ENCODE assay signal across 21 mouse cellular contexts in genomic region chr12:72348508-72348907, GRCm38 (mm10).
DNase-seq lines count a peak whose midpoint lies in the region; ATAC-seq and TF ChIP-seq lines count a peak whose summit lies in the region.
"Had no signal": no experiment of that assay in that cellular context is flagged by ENCODE, and none has a peak within 500 bp of the region (broad histone marks: within the 10 kb centered on the region; RNA-seq: fewer than 3 reads in every experiment).

No protein-coding gene starts in this region.

- intact Hi-C loops in gastrocnemius, adult 2 months (cut with DNase I) = no loop called here
- intact Hi-C loops in left cerebral cortex, postnatal 25 days (cut with DNase I) = no loop called here

- H3K4me1 ChIP-seq in cerebellum, adult 2 months (ENCODE audit: control insufficient read depth, insufficient read depth, low read length) = peaks cover 3% of the 10 kb centered on the region; the same call in 1 of the 2 replicates
- H3K4me1 ChIP-seq: forebrain, embryonic 12.5 days; hindbrain, embryonic 13.5 days had no signal

- ATAC-seq in cerebellum, adult (ENCODE audit: insufficient number of reproducible peaks, low FRiP score, low TSS enrichment) = peak; percentile 64; the same call in 1 of the 2 replicates
- ATAC-seq: CD4-positive, CD25-positive, alpha-beta regulatory T cell, adult 4 months; forebrain, embryonic 16.5 days; hindbrain, postnatal 0 days had no signal

- no peak overlapping the region for H3K4me3 ChIP-seq in cerebellum, adult 2 months (replicated peaks; ENCODE audit: insufficient read depth, low read depth, low read length)
- H3K4me3 ChIP-seq in gastrocnemius, adult 2 months = no peak overlapping the region
- H3K4me3 ChIP-seq: embryonic facial prominence, embryonic 13.5 days; forebrain, embryonic 12.5 days; heart, embryonic 10.5 days; hindbrain, embryonic 13.5 days had no signal

- TF ChIP-seq POLR2A in cerebellum, adult 2 months (IDR thresholded peaks at IDR 0.05; ENCODE audit: borderline replicate concordance, insufficient read depth, low read length) = no peak

- DNase-seq in cerebellum, postnatal 4 days (ENCODE audit: low spot score in 2 of 2) = no peak
- peak; percentile 69 for DNase-seq in brain, adult 2 months (ENCODE audit: low read depth, low spot score)
- peak; percentile 45 to 61 for DNase-seq in cerebellum, adult 2 months
- peak; percentile 46 to 56 for DNase-seq in cerebellum, postnatal 10 days
- DNase-seq in layer of hippocampus, adult 8-10 months (ENCODE audit: low spot score in 2 of 2) = no peak
- DNase-seq in gastrocnemius, adult 2 months = no peak
- no peak for DNase-seq in left cerebral cortex, postnatal 25 days (ENCODE audit: low spot score in 2 of 2)
- DNase-seq: adrenal gland, postnatal 10 days; B cell, adult 2 months; gastrocnemius, postnatal 36 days; heart, adult 18-20 months; heart, postnatal 10 days; kidney, adult 18-20 months had no signal

- no peak overlapping the region for H3K27ac ChIP-seq in cerebellum, adult 2 months (ENCODE audit: insufficient read depth, low read length)
- H3K27ac ChIP-seq in gastrocnemius, adult 2 months = no peak overlapping the region
- H3K27ac ChIP-seq: embryonic facial prominence, embryonic 13.5 days; forebrain, embryonic 12.5 days; heart, embryonic 10.5 days; hindbrain, embryonic 13.5 days; hindbrain, postnatal 0 days had no signal

- H3K27me3 ChIP-seq in cerebellum, adult 2 months (ENCODE audit: control insufficient read depth, insufficient read depth, low read length) = no peaks in the 10 kb centered on the region
- H3K27me3 ChIP-seq: embryonic facial prominence, embryonic 13.5 days; forebrain, embryonic 12.5 days; hindbrain, embryonic 13.5 days had no signal

- 22% methylated on average over 8 of the region's 8 CpGs for WGBS in cerebellum, adult 2 months

- no peak for TF ChIP-seq CTCF in cerebellum, adult 2 months (IDR thresholded peaks at IDR 0.05; ENCODE audit: borderline replicate concordance, insufficient read depth, low read depth, low read length)
- TF ChIP-seq CTCF in gastrocnemius, adult 2 months (IDR thresholded peaks at IDR 0.05) = no peak

Comparison
In these comparisons a context has a peak if more than half of its experiments do, and no peak if none do; other contexts are left out.
1. DNase-seq: peak in brain, adult 2 months (single experiment), cerebellum, adult 2 months (2 of 2) and cerebellum, postnatal 10 days (2 of 2); none in cerebellum, postnatal 4 days (0 of 2), layer of hippocampus, adult 8-10 months (0 of 2), gastrocnemius, adult 2 months (single experiment) and left cerebral cortex, postnatal 25 days (0 of 2).